Mouse (Mus musculus) embryonic fibroblast, embryonic 13.5 days (primary cell): ENCODE data around the gene Neil1. TPM values are rescaled to one million over a fixed set of nuclear protein-coding genes. Genes with fewer than 3 reads are reported as not detected.
A peak's percentile ranks its signal among the peaks of the same experiment; 100 is the strongest.

Source experiments
- H3K27ac ChIP-seq: 2 replicates; pipeline ENCODE4 v1.5.1; 2012; ENCODE audit warnings: low read length, control low read depth, inconsistent platforms; ENCODE audit not compliant: insufficient read depth
- H3K4me1 ChIP-seq: 2 replicates; pipeline ENCODE4 v1.6.1; 2011; ENCODE audit warnings: low read length; ENCODE audit not compliant: control insufficient read depth, insufficient read depth
- H3K4me3 ChIP-seq: 2 replicates; pipeline ENCODE4 v1.5.1; 2011; ENCODE audit warnings: mild to moderate bottlenecking, control low read depth, low read length; ENCODE audit not compliant: insufficient read depth
- CTCF ChIP-seq: IDR thresholded peaks from 2 replicates; pipeline ENCODE4 v1.5.1; 2011; ENCODE audit warnings: mild to moderate bottlenecking, control low read depth, low read length, moderate library complexity, borderline replicate concordance; ENCODE audit not compliant: insufficient read depth
- POLR2A ChIP-seq: IDR thresholded peaks from 2 replicates; pipeline ENCODE4 v1.6.1; 2011; ENCODE audit warnings: low read depth, mild to moderate bottlenecking, control low read depth, low read length, moderate library complexity
- polyA plus RNA-seq: library from polyadenylated mRNA; stranded (reverse); fragments of >200 nt; gene quantifications from 2 replicates; pipeline ENCODE4 v1.2.4, GENCODE M21; 2011; ENCODE audit warnings: low read depth; ENCODE audit not compliant: missing spikeins, insufficient read length

Gene Neil1
- 6.5 and 7.0 TPM in 2 replicates for polyA plus RNA-seq

- Histone ChIP-seq H3K27ac (peak within 1 kb of the TSS; percentile 8; the same call in 1 of the 2 replicates), H3K4me1 (no peaks in the 10 kb centered on the region), H3K4me3 (peak within 1 kb of the TSS; percentile 44)
- TF ChIP-seq POLR2A (peak; percentile 77), CTCF (no peak)
These were observed at the start of gene Neil1 for GRCm38 (mm10) chr9:57148144-57148878. Gene Neil1 (minus strand): TSS chr9:57148305.

- Histone ChIP-seq H3K4me1 (no peaks in the 10 kb centered on the region), H3K4me3 (no peak overlapping the region), H3K27ac (no peak overlapping the region)
- no peak for TF ChIP-seq POLR2A
- no peak for TF ChIP-seq CTCF
These were observed 49.3 kb upstream of the Neil1 start for GRCm38 (mm10) chr9:57197414-57197813.

DNA sequence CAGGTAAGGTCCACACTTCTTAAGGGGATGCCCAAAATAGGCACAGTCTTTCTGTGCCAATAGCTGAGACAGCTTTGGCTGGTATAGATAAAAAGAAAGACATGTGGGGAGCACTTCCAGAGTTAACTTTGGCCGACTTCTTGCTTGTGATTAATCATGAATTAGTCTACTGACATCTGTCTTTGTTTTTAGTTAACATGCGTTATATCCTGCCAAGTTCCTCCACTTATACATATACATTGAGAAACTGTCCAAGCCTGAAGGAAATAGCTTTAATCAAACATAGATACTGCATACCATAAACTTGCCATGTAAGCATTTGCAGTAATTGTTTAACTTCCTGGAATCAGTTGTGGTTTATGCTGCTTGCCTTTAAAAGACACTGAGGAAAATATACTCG, 48.6 kb upstream of the Neil1 start:
- no peak for TF ChIP-seq CTCF
- no peak for TF ChIP-seq POLR2A

GRCm38 (mm10) chr9:57168411-57168810, 20.3 kb upstream of the Neil1 start:
- TF ChIP-seq POLR2A (no peak), CTCF (no peak)
- no peak overlapping the region for H3K27ac ChIP-seq

More for the DNA sequence above, 48.6 kb upstream of the Neil1 start:
- Histone ChIP-seq H3K27ac (no peak overlapping the region), H3K4me3 (no peak overlapping the region), H3K4me1 (no peaks in the 10 kb centered on the region)

DNA sequence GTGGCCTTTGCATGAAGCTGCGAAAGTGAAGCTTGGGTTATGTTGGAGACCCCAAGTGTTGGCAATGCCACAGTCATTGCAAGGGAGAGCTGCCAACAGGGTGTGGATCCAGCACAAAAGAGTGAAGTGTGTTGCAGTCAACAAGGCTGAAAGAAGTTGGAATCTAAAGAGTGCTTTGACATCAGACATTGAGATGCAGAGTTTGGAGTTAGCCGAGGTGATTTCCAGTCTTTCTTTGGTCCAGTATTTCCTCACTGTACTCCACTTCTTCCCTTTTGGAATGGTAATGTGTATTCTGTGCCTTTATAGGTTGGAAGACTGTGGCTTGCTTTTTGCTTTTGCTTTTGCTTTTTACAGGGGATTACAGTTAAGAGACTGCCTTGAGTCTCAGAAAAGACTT, 18.1 kb upstream of the Neil1 start:
- Histone ChIP-seq H3K4me1 (no peaks in the 10 kb centered on the region), H3K4me3 (no peak overlapping the region), H3K27ac (no peak overlapping the region)
- TF ChIP-seq POLR2A = no peak
- TF ChIP-seq CTCF = no peak

More at GRCm38 (mm10) chr9:57168411-57168810, 20.3 kb upstream of the Neil1 start:
- H3K4me1 ChIP-seq = no peaks in the 10 kb centered on the region
- no peak overlapping the region for H3K4me3 ChIP-seq

- no peaks in the 10 kb centered on the region for H3K4me1 ChIP-seq
- no peak overlapping the region for H3K27ac ChIP-seq
- TF ChIP-seq POLR2A = no peak
- no peak for TF ChIP-seq CTCF
- no peak overlapping the region for H3K4me3 ChIP-seq
These were observed 15.0 kb upstream of the Neil1 start for GRCm38 (mm10) chr9:57163137-57163536.

GRCm38 (mm10) chr9:57162496-57162895, 14.4 kb upstream of the Neil1 start:
- TF ChIP-seq POLR2A (no peak), CTCF (peak; percentile 63; the same call in 1 of the 2 replicates)
- Histone ChIP-seq H3K27ac (no peak overlapping the region), H3K4me3 (no peak overlapping the region)

DNA sequence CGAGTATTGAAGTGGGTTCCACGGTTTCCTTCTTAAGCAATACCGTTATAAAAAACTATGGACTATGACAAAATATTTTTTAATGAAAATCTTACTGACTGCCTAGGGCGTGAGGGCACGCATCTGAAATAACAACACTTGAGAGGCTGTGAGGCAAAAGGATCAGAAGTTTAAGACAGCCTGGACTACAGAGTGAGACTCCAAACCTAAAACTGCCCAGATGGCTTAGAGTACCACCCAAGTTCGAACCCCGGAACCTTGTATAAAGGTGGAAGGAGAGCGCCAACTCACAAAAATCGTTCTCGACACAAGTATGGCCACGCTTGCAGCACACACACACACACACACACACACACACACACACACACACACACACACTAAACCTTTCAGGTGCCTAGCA, 10.4 kb upstream of the Neil1 start:
- H3K4me3 ChIP-seq = no peak overlapping the region
- TF ChIP-seq POLR2A = no peak; the same call in 1 of the 2 replicates
- no peak for TF ChIP-seq CTCF
- no peak overlapping the region for H3K27ac ChIP-seq
- H3K4me1 ChIP-seq = no peaks in the 10 kb centered on the region

More at GRCm38 (mm10) chr9:57162496-57162895, 14.4 kb upstream of the Neil1 start:
- no peaks in the 10 kb centered on the region for H3K4me1 ChIP-seq

GRCm38 (mm10) chr9:57158013-57158470, 9.9 kb upstream of the Neil1 start, which contains the start of gene Commd4:
Gene Commd4 (minus strand): TSS chr9:57158331.
- peak within 1 kb of the TSS; percentile 92 for H3K4me3 ChIP-seq
- no peak for TF ChIP-seq CTCF
- peak; percentile 70 for TF ChIP-seq POLR2A
- no peaks in the 10 kb centered on the region for H3K4me1 ChIP-seq
- no peak within 1 kb of the TSS for H3K27ac ChIP-seq

GRCm38 (mm10) chr9:57157499-57157898, 9.4 kb upstream of the Neil1 start:
- TF ChIP-seq POLR2A = no peak
- no peak for TF ChIP-seq CTCF
- peak overlapping the region; percentile 92 for H3K4me3 ChIP-seq
- no peak overlapping the region for H3K27ac ChIP-seq
- no peaks in the 10 kb centered on the region for H3K4me1 ChIP-seq
